Mouse (Mus musculus): ENCODE results near the gene Gpr146.

GRCm38 (mm10) chr5:139378271-139378556 is 717 bp downstream of the Gpr146 start:
- TF ChIP-seq POLR2A (IDR thresholded peaks at IDR 0.05; ENCODE audit: borderline replicate concordance, low read depth, low read length), result no peak
- no peak for TF ChIP-seq CTCF (IDR thresholded peaks at IDR 0.05; ENCODE audit: low read depth, low read length)

Data from bone marrow macrophage, adult 2 months (primary cell).